Mouse (Mus musculus): ENCODE measurements around the gene Vti1a. TPM values are rescaled to one million over a fixed set of nuclear protein-coding genes. Genes with fewer than 3 reads are reported as not detected.

The Vti1a gene
- total RNA-seq (2023) = 10 to 100 TPM; 31.8 to 38.4 TPM

DNA sequence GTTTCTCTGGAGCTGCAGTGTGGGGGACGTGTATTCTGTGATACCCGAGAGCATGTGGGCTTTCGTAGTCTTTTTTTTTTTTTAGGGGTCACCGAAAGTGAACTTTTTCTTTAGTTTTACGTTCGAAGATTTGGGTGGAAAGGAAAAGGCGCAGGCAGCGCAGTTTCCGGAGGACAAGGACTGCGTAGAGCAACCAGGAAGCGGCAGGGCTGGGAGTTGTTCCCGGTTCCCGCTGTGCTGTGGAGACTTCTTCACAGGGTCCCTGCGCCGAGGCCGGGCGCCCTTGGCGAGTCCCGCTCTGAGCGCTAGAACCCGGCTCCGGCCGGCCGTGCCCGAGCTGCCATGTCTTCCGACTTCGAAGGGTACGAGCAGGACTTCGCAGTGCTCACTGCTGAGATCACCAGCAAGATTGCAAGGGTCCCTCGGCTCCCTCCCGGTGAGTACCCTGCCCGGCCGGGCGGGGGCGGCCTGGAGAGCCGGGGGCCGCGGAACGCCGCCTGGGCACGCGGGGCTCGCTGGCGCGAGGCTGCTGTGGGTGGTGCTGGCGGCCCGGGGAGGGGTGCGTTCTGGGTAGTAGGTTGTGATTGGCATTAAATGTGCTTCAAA, at the start of gene Vti1a:
Gene Vti1a (plus strand): TSS at position 187 of the 606 bp plus-strand sequence.

DNA sequence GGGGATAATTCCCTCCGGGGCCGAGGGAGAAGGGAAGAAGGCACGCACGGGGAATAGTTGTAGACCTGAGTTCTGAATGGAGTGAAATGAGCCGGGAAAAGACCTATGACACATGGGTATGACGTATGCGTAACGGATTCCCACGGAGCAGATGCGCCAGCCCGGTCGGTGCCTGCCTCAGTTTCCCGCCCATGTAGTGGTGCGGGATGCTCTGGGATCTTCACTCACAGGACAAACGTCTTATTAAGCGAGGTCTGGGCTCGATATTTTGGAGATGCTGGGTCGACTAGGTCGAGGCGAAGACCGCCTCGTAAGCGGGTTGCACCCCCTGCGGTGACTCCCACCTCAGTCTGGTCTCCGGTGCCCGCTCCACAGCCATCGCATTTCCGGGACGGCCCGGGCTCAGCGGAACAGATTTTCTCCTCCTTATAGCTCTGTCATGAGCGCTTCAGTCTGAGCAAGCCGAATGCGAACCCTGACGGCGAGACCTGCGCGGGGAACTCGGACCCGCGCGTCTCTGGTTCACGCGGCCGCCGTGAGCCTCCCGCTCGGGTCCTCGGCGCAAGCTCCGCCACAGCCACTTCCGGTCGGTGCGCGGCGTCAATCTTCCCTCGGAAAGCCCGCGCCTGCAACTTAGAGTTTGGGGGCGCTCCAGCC, 515 bp upstream of the Vti1a start, which contains the start of gene Zdhhc6:
Gene Zdhhc6 (minus strand): TSS at position 581 of the 657 bp plus-strand sequence.

Other genes starting within 250 kb of the Vti1a start
- gene Gpam, start 189.1 kb upstream of the Vti1a start, total RNA-seq (2023) = 1 to 10 TPM; 3.8 to 4.6 TPM
- not detected for gene Tectb, start 135.6 kb upstream of the Vti1a start, total RNA-seq (2023)
- not detected for gene Gucy2g, start 75.1 kb upstream of the Vti1a start, total RNA-seq (2023)
- gene Acsl5, start 64.4 kb upstream of the Vti1a start, total RNA-seq (2023) = 10 to 100 TPM; 43.8 to 56.7 TPM
- 10 to 100 TPM; 23.2 to 23.7 TPM for gene Zdhhc6, start 263 bp upstream of the Vti1a start, total RNA-seq (2023)